Mouse (Mus musculus) lung, postnatal 25 days (tissue): Measurements from ENCODE around the gene Gse1.

ENCODE experiments used
- DNase-seq: peaks from one replicate; pipeline ENCODE4 v3.0.0; 2022; ENCODE audit warnings: low spot score

Gse1 gene

GRCm38 (mm10) chr8:120425199-120425941 is 197.1 kb downstream of the Gse1 start:
- DNase-seq = no peak

- no peak for DNase-seq
Observed at GRCm38 (mm10) chr8:120426105-120426504, 197.8 kb downstream of the Gse1 start.

GRCm38 (mm10) chr8:120426622-120427385 is 198.5 kb downstream of the Gse1 start:
- peak; percentile 37 for DNase-seq

- DNase-seq = no peak
Observed at GRCm38 (mm10) chr8:120428492-120428891, 200.2 kb downstream of the Gse1 start.

- DNase-seq = no peak
Observed at GRCm38 (mm10) chr8:120429116-120429515, 200.9 kb downstream of the Gse1 start.

- DNase-seq = no peak
Observed at GRCm38 (mm10) chr8:120431042-120431441, 202.8 kb downstream of the Gse1 start.

- no peak for DNase-seq
Observed at GRCm38 (mm10) chr8:120432438-120432837, 204.2 kb downstream of the Gse1 start.

GRCm38 (mm10) chr8:120433143-120433542 is 204.9 kb downstream of the Gse1 start:
- no peak for DNase-seq

- no peak for DNase-seq
Observed at GRCm38 (mm10) chr8:120433734-120434133, 205.5 kb downstream of the Gse1 start.

GRCm38 (mm10) chr8:120435781-120436180 is 207.5 kb downstream of the Gse1 start:
- DNase-seq = no peak

- DNase-seq = no peak
Observed at GRCm38 (mm10) chr8:120436491-120437030, 208.3 kb downstream of the Gse1 start.

- DNase-seq = no peak
Observed at GRCm38 (mm10) chr8:120437207-120437606, 209.0 kb downstream of the Gse1 start.

GRCm38 (mm10) chr8:120437666-120438395 is 209.6 kb downstream of the Gse1 start:
- no peak for DNase-seq

GRCm38 (mm10) chr8:120439309-120439708 is 211.1 kb downstream of the Gse1 start:
- no peak for DNase-seq

GRCm38 (mm10) chr8:120440739-120441138 is 212.5 kb downstream of the Gse1 start:
- no peak for DNase-seq

GRCm38 (mm10) chr8:120441637-120442036 is 213.4 kb downstream of the Gse1 start:
- DNase-seq = no peak

- no peak for DNase-seq
Observed at GRCm38 (mm10) chr8:120442306-120443003, 214.2 kb downstream of the Gse1 start.

- DNase-seq = peak; percentile 54
Observed at GRCm38 (mm10) chr8:120445249-120445648, 217.0 kb downstream of the Gse1 start.

- no peak for DNase-seq
Observed at GRCm38 (mm10) chr8:120448131-120448530, 219.9 kb downstream of the Gse1 start.

GRCm38 (mm10) chr8:120449139-120449538 is 220.9 kb downstream of the Gse1 start:
- no peak for DNase-seq

- DNase-seq = no peak
Observed at GRCm38 (mm10) chr8:120449608-120450031, 221.4 kb downstream of the Gse1 start.

- no peak for DNase-seq
Observed at GRCm38 (mm10) chr8:120452111-120452510, 223.9 kb downstream of the Gse1 start.
